Mouse (Mus musculus) liver, embryonic 14.5 days (tissue): ENCODE measurements at regions not wholly inside any gene's neighbourhood (a gene's known extent, or its start where the extent isn't known, plus 50 kb on each side); places are given as distances from the start of the nearest gene placed in this dataset.

Source experiments
- CTCF ChIP-seq: IDR thresholded peaks from 2 replicates; pipeline ENCODE4 v1.5.1; 2016; ENCODE audit warnings: antibody characterized with exemption, low read depth, control low read depth
- EP300 ChIP-seq: IDR thresholded peaks from 2 replicates; pipeline ENCODE4 v1.6.1; 2016; ENCODE audit warnings: antibody characterized with exemption, low read depth

DNA sequence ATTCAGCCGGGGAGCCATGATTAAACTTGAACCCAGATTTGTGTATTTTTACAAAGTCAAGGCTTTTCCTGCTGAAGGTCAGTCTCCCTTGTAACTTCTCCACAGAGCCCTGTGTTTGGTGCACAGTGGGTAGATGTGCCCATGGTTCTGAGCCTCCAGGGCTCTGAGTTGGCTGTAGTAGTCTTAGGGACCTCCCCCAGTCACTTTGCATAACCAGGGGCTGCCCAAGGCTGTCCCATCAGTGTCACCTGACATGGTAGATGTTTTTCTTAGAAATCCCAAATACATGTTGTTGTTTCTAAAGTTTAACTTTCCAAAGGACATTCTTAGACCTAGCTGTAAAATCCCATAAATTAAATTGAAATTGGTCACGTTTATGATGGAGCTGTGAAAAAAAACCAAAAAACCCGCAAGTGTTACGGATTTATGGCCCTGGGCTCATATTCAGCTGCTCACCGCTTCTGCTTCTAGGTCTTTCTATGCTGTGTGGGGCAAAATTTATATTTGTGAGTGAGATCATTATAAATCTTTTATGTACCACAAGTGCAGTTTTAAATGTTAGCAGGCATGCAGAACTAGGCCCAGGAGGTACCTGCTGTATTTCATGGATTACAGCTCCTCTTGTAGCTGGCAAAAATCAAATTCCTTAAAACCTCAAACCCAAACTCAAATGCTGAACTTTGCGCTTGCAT, 339.4 kb upstream of the Id2 start:
- no peak for TF ChIP-seq CTCF
- no peak for TF ChIP-seq EP300
